Mouse (Mus musculus): ENCODE results near the gene Crat.

- no peak for TF ChIP-seq CTCF (IDR thresholded peaks at IDR 0.05; ENCODE audit: control insufficient read depth, insufficient read depth, insufficient read length)
- TF ChIP-seq MYOG (IDR thresholded peaks at IDR 0.05; ENCODE audit: control insufficient read depth, extremely low read depth, insufficient read length) = no peak
- no peak for TF ChIP-seq MAX (IDR thresholded peaks at IDR 0.05)
- no peak for TF ChIP-seq FOSL1 (IDR thresholded peaks at IDR 0.05; ENCODE audit: insufficient read depth, low read length, poor library complexity, severe bottlenecking)
- no peak for TF ChIP-seq MYOD1 (IDR thresholded peaks at IDR 0.05; ENCODE audit: control insufficient read depth, insufficient read length, low read depth)
Measured at GRCm38 (mm10) chr2:30356266-30356665, 59.3 kb downstream of the Crat start.

Measured in C2C12 (cell line).